Mouse (Mus musculus): ENCODE measurements around the gene Mrpl33. TPM values are rescaled to one million over a fixed set of nuclear protein-coding genes. Genes with fewer than 3 reads are reported as not detected.

Mrpl33 gene
- polyA plus RNA-seq (2016; fragmentation: Nextera tagmentation; extraction: Ambion mirVana), result 254 and 274 TPM in 2 replicates

DNA sequence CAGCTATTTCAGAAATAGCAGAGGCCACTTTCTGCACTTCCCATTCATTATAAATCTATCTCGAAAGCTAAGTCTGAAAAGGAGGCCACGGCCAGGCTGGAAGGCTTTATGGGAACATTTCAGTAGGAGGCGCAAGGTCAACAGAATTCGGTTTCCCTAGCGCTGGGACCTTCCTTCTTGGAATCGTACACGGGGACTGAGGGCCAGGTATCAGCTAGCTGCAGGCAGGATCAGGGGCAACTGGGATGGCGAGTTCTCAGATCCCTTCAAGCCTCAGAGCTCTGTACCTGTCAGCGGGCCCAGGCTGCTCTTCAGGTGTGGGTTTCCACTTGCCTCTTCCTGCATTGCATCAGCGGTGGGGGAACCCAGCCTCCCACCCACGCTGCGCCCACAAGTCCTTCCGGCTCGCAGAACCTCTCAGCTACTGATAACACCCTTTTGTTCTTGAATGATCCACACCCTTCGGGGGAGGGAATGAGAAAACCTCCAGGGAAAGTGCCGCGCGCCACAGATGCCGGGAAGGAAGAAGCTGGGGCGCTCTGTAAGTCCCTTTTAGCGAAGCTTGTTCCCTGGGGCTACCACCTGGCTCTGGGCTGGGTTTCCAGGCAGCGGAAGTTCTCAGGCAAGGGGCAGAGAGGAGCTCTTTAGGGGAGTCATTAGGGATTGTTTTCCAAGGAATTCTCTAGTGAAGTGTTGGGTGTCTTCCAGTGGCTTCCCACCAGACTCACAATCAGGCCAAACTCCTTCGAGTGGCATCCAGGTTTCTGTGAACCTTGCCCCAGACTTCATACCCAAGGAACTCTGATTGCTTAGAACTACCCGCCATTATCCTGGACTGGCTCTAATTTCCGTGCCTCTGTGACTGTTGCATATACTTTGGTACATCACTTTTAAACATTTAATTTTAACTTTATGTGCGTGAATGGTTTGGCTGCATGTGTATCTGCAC lies at the start of gene Mrpl33:
Gene Mrpl33 (plus strand): TSS at position 455 of the 949 bp plus-strand sequence.
- H3K36me3 ChIP-seq, result no peaks in the 10 kb centered on the region
- H3K4me3 ChIP-seq, result peak within 1 kb of the TSS; percentile 49
- peak within 1 kb of the TSS; percentile 64 for H3K27ac ChIP-seq
- peak; percentile 58 for DNase-seq (ENCODE audit: low spot score)
- H3K4me1 ChIP-seq, result peaks cover 16% of the 10 kb centered on the region
- H3K9me3 ChIP-seq (replicated peaks), result no peaks in the 10 kb centered on the region
- peaks cover 12% of the 10 kb centered on the region for H3K27me3 ChIP-seq (ENCODE audit: low read depth, poor library complexity, severe bottlenecking)
- 9% methylated on average over 26 of the region's 26 CpGs for whole genome bisulfite sequencing

DNA sequence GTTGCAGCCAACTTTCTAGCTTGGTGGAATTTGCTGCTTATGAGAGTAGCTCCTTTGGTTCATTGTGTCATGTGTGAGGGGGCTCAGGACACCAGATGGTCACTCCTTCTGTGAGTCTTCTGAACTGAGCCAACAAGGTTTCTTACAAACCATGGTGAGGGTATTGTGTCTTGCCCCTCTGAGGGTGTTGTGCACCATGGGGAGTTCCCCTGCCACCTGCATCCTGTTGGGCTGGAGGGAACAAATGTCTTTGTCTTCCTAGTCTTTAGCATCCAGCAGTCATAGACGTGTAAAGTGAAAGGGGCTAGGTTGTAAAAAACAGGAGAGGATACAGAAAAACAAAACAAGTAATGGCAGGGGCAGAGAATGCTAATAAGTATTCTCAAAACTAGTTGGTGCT lies 37.3 kb upstream of the Mrpl33 start:
- Histone ChIP-seq H3K27me3 (ENCODE audit: low read depth, poor library complexity, severe bottlenecking) (no peaks in the 10 kb centered on the region), H3K36me3 (peaks cover 69% of the 10 kb centered on the region), H3K27ac (no peak overlapping the region), H3K9me3 (replicated peaks) (no peaks in the 10 kb centered on the region), H3K4me1 (peaks cover 4% of the 10 kb centered on the region; the same call in 1 of the 2 replicates), H3K4me3 (no peak overlapping the region)
- 52% methylated on average over 1 of the region's 1 CpGs for WGBS
- DNase-seq (ENCODE audit: low spot score), result no peak

DNA sequence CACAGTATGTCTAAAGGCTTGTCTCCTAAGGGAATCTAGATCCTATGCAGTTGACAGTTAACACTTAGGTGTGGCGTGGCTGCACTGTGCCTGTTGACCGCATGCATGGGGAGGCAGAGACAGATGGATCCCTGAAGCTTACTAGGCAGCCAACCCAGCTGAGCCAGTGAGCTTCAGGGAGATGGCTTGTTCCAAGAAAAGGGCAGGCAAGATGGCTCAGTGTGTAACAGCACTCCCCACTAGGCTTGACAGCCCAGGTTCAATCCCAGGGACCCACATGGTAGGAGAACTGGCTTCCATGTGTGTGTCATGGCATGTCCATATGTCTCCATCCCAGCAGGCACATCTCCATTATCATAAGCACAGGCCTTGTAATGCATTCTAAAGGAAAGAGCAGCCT lies 36.4 kb upstream of the Mrpl33 start:
- 91% methylated on average over 2 of the region's 2 CpGs for WGBS
- DNase-seq (ENCODE audit: low spot score), result no peak
- no peaks in the 10 kb centered on the region for H3K27me3 ChIP-seq (ENCODE audit: low read depth, poor library complexity, severe bottlenecking)
- no peak overlapping the region for H3K27ac ChIP-seq
- H3K4me3 ChIP-seq, result no peak overlapping the region
- H3K36me3 ChIP-seq, result peaks cover 59% of the 10 kb centered on the region
- peaks cover 4% of the 10 kb centered on the region; the same call in 1 of the 2 replicates for H3K4me1 ChIP-seq
- H3K9me3 ChIP-seq (replicated peaks), result no peaks in the 10 kb centered on the region

DNA sequence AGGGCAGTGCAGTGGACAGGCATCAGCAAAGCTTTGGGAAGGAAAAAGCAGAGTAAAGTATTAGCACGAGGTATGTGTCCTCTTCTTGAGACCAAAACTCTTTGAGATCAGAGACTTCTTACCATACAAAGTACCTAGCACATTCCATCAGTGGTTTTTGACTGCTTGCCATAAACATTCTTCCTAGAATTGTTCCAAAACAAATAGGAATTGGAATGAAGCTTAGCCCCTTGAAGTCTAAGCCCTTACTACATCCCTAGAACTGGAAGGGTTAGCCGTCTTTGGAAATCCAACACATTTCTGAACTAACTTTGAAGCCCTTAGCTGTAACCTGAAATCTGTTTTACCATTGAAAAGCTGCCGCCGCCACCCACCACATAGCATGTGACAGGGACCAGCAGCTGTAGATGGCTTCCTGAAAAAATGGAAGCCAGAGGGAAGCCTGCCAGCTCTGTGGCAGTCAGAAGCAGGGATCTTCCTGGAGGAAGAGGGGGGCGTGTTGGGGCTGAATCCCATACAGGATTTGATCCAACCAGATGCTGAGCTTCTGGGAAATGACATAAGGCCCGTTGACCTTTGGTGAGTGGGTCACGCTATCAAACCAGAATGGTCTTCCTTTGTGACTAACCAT lies 34.6 kb upstream of the Mrpl33 start:
- WGBS, result 88% methylated on average over 7 of the region's 7 CpGs
- Histone ChIP-seq H3K9me3 (replicated peaks) (no peaks in the 10 kb centered on the region), H3K4me1 (peaks cover 4% of the 10 kb centered on the region; the same call in 1 of the 2 replicates), H3K4me3 (no peak overlapping the region), H3K27me3 (ENCODE audit: low read depth, poor library complexity, severe bottlenecking) (no peaks in the 10 kb centered on the region), H3K36me3 (peaks cover 45% of the 10 kb centered on the region), H3K27ac (no peak overlapping the region)
- no peak for DNase-seq (ENCODE audit: low spot score)

DNA sequence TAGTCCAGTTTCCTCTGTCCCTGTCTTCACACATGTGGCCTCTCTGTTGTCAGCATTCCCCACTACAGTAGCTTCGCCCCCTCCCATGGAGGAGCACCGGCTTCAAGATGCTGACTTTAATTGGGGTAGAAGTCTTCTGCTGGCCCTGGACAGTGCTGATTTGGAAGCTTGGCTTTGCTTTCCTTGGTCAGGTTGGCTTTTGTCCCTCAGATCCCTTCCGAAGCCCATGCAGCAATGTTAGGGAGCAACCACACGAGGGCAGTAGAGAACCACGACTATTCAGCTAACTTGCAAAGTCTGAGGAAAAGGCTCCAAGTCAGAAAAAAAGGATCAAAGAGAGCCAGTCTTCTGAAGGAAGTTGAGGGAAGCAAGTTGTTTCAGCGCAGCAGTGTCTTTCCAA lies 33.2 kb upstream of the Mrpl33 start:
- H3K4me3 ChIP-seq, result no peak overlapping the region
- H3K4me1 ChIP-seq, result peaks cover 4% of the 10 kb centered on the region; the same call in 1 of the 2 replicates
- peak; percentile 83 for DNase-seq (ENCODE audit: low spot score)
- H3K27ac ChIP-seq, result peak overlapping the region; percentile 51; the same call in 1 of the 2 replicates
- no peaks in the 10 kb centered on the region for H3K9me3 ChIP-seq (replicated peaks)
- peaks cover 36% of the 10 kb centered on the region for H3K36me3 ChIP-seq
- no peaks in the 10 kb centered on the region for H3K27me3 ChIP-seq (ENCODE audit: low read depth, poor library complexity, severe bottlenecking)
- 8% methylated on average over 6 of the region's 6 CpGs for WGBS

DNA sequence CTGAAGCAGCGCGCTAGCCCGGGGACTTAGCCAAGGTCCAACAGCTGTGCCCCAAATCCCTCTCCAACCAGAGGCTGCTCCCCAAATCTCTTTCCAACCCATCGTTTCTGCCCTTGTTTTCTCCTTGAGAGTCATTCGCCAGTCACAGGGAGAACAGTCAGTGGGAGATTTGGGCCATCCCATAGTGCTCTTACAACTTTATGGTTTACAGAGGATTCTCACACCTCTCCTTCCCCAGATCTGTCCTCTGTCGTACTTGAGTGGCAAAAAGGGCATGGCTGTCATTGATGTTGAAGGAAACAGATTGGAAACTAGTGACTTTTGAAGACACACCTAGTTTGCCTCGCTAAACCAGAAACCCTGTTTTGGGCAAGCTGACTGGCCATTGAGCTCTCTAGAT lies 32.8 kb upstream of the Mrpl33 start:
- WGBS, result 29% methylated on average over 7 of the region's 7 CpGs
- Histone ChIP-seq H3K27me3 (ENCODE audit: low read depth, poor library complexity, severe bottlenecking) (no peaks in the 10 kb centered on the region), H3K27ac (peak overlapping the region; percentile 51; the same call in 1 of the 2 replicates), H3K4me1 (peaks cover 4% of the 10 kb centered on the region; the same call in 1 of the 2 replicates), H3K9me3 (replicated peaks) (no peaks in the 10 kb centered on the region), H3K36me3 (peaks cover 35% of the 10 kb centered on the region), H3K4me3 (no peak overlapping the region)
- no peak for DNase-seq (ENCODE audit: low spot score)

DNA sequence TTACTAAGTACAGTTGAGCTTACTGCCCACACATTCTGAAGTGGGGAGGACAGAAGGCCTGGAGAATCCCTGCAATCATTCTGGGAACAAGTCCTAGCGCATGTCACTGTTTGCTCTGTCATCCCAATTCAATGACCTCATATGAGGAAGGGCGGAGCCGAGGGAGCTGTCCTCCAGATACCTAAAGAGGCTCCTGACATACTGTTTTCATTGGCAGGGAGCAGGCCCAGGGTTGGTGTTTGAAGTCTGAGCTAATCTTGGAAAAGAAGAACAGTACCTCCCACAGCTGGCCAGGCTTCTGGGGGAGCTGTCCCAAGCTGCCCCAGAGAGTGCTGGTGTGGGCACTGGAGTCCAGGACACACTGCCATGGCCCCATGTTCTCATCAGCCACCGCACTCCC lies 31.8 kb upstream of the Mrpl33 start:
- Histone ChIP-seq H3K9me3 (replicated peaks) (no peaks in the 10 kb centered on the region), H3K27me3 (ENCODE audit: low read depth, poor library complexity, severe bottlenecking) (no peaks in the 10 kb centered on the region), H3K36me3 (peaks cover 28% of the 10 kb centered on the region), H3K27ac (no peak overlapping the region), H3K4me3 (no peak overlapping the region), H3K4me1 (peaks cover 4% of the 10 kb centered on the region; the same call in 1 of the 2 replicates)
- no peak for DNase-seq (ENCODE audit: low spot score)
- whole genome bisulfite sequencing, result 91% methylated on average over 4 of the region's 4 CpGs

DNA sequence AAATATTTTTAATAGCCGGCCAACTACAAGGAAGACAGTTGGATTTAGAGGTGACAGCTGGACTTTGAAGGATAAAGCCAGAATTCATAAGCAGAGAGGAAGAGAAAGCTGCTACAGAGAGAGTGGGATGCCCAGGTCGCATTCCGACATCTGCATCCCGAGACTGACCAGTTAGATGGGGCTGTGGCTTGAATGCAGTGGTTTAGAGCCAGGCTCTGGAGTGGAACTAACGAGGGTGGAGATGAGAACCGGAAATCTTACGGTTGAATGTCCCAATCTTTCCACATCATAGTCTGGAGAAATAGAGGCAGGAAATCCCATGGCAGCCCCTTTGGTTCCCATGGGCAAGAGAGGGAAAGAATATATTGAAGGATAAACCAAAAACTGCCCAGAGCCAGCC lies 30.7 kb upstream of the Mrpl33 start:
- no peaks in the 10 kb centered on the region for H3K9me3 ChIP-seq (replicated peaks)
- H3K27ac ChIP-seq, result no peak overlapping the region
- 92% methylated on average over 7 of the region's 7 CpGs for WGBS
- H3K36me3 ChIP-seq, result peaks cover 21% of the 10 kb centered on the region
- H3K4me1 ChIP-seq, result peaks cover 12% of the 10 kb centered on the region
- DNase-seq (ENCODE audit: low spot score), result no peak
- H3K27me3 ChIP-seq (ENCODE audit: low read depth, poor library complexity, severe bottlenecking), result no peaks in the 10 kb centered on the region
- H3K4me3 ChIP-seq, result no peak overlapping the region

DNA sequence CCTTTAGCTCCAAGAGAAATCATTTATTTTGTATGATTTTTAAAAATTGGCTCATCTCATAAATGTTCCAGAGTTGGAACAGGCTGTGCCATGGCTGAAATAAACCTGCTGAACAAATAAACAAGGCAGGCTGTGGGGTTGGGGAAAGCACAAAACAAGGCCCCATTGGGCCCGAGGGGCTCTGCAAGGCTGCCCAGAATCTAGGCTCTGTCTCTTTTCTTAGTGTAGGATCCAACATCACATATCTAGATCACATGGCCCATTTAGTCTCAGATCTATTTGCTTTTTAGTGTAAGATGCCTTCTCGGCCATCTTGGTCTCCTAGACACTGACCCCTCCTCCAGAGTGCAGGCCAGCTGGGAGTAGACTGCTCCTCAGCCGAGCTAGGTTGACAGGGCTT lies 30.3 kb upstream of the Mrpl33 start:
- peaks cover 21% of the 10 kb centered on the region for H3K36me3 ChIP-seq
- DNase-seq (ENCODE audit: low spot score), result no peak
- no peaks in the 10 kb centered on the region for H3K9me3 ChIP-seq (replicated peaks)
- peaks cover 17% of the 10 kb centered on the region for H3K4me1 ChIP-seq
- WGBS, result 80% methylated on average over 3 of the region's 3 CpGs
- no peak overlapping the region for H3K27ac ChIP-seq
- H3K4me3 ChIP-seq, result no peak overlapping the region
- no peaks in the 10 kb centered on the region for H3K27me3 ChIP-seq (ENCODE audit: low read depth, poor library complexity, severe bottlenecking)

DNA sequence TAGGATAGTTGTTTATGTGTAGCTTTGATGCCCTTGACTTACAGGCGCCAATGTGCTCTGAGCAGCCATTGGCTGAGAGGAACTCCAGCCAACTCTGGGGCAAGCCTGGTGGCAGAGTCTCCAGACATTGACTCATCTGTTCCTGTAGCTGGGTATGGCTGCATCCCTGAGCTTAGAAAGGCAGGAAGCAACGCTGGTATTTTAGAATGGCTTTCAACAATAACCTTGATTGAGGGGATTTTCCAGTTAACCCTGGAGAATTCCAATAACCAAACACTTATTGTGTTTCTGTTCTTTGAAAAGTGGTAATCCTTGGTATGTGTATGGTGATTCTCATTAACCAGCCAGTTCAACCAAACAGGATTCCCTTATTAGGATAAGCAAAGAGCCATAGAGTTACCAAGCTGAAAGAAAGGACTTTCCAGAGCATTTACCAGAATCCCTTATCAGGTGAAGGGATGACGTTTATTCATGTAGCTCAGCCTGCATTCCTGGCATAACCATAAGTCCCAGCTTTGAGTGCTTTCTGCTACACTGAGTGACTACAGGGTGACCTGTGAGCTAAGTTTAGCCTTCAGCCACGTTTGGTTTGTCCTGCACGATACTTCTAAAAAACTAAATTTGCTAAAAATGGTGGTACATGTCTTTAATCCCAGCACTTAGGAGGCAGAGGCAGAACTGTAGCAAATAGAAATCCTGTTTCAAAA lies 28.6 kb upstream of the Mrpl33 start:
- no peaks in the 10 kb centered on the region for H3K9me3 ChIP-seq (replicated peaks)
- WGBS, result 84% methylated on average over 5 of the region's 5 CpGs
- peaks cover 9% of the 10 kb centered on the region; the same call in 1 of the 2 replicates for H3K36me3 ChIP-seq
- H3K27ac ChIP-seq, result no peak overlapping the region
- H3K4me1 ChIP-seq, result peaks cover 20% of the 10 kb centered on the region
- no peak for DNase-seq (ENCODE audit: low spot score)
- no peaks in the 10 kb centered on the region for H3K27me3 ChIP-seq (ENCODE audit: low read depth, poor library complexity, severe bottlenecking)
- H3K4me3 ChIP-seq, result no peak overlapping the region

DNA sequence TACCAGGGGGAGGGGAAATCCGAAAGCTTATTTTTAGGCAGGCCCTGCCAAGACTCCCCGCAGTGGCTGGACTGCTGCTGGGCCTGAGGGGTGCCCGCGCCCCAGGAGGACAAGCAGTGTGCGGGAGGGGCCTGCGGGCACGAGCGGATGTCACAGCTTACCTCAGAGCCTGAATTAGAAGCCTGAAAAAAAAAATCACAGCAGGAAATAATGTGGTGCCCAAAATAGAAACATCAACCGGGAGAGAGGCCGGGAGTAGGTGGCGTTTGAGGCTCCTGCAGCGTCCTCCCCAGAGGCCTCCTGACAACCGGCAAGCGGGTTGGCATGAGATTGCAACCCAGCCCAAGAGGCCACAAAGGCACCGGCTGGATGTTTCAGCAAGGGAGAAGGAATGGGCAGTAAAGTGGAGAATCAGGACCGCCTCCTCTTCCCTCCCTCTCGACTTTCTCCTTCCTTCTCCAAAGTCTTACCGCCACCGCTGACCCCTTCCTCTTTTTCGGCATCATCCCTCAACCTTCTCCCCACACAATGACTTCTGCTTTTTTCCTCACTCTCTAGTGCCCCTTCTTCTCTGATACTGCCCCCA lies 25.6 kb upstream of the Mrpl33 start:
- WGBS, result 17% methylated on average over 20 of the region's 20 CpGs
- peak overlapping the region; percentile 26 for H3K4me3 ChIP-seq

DNA sequence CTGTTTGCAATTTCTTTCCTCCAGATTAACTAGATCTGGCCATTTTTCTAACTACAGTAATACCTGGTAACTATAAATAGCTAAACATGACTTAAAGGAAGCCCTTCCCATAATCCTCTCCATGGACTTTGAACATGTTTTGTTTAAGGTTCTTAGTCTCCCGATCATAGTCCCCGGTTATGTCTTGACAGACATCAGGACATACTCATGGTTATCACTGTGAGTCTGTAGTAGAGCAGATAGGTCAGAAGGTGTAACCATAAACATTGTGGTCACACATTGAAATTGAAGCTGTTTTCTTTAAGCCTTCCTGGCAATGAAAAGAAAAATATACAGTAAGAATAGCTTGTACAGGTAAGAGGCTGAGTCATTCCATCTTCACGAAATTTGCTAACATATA lies 23.0 kb upstream of the Mrpl33 start:
- H3K27ac ChIP-seq, result no peak overlapping the region
- peaks cover 4% of the 10 kb centered on the region; the same call in 1 of the 2 replicates for H3K36me3 ChIP-seq
- H3K27me3 ChIP-seq (ENCODE audit: low read depth, poor library complexity, severe bottlenecking), result no peaks in the 10 kb centered on the region
- no peak for DNase-seq (ENCODE audit: low spot score)
- peaks cover 19% of the 10 kb centered on the region for H3K4me1 ChIP-seq
- 93% methylated on average over 3 of the region's 3 CpGs for WGBS
- no peaks in the 10 kb centered on the region for H3K9me3 ChIP-seq (replicated peaks)
- no peak overlapping the region for H3K4me3 ChIP-seq

More for the DNA sequence above, 25.6 kb upstream of the Mrpl33 start:
- DNase-seq (ENCODE audit: low spot score), result no peak
- Histone ChIP-seq H3K4me1 (peaks cover 16% of the 10 kb centered on the region), H3K27me3 (ENCODE audit: low read depth, poor library complexity, severe bottlenecking) (no peaks in the 10 kb centered on the region), H3K27ac (peak overlapping the region; percentile 68), H3K9me3 (replicated peaks) (no peaks in the 10 kb centered on the region), H3K36me3 (peaks cover 9% of the 10 kb centered on the region; the same call in 1 of the 2 replicates)

Data from limb, embryonic 10.5 days (tissue).